Mouse (Mus musculus): ENCODE measurements around the gene Dynlrb1. TPM values are rescaled to one million over a fixed set of nuclear protein-coding genes. Genes with fewer than 3 reads are reported as not detected.
A peak's percentile ranks its signal among the peaks of the same experiment; 100 is the strongest.

Dynlrb1 gene
- polyA plus RNA-seq (2014; fragmentation: Nextera tagmentation; extraction: Ambion mirVana), result 410 and 426 TPM in 2 replicates

- Histone ChIP-seq H3K27ac (ENCODE audit: low read depth) (peak within 1 kb of the TSS; percentile 90), H3K4me2 (ENCODE audit: low read length) (peak within 1 kb of the TSS; percentile 87), H3K27me3 (replicated peaks; ENCODE audit: control insufficient read depth, insufficient read depth, low read length) (no peaks in the 10 kb centered on the region), H3K9me3 (ENCODE audit: control insufficient read depth, low read length) (no peaks in the 10 kb centered on the region), H3K36me3 (ENCODE audit: control insufficient read depth, insufficient read depth, low read length) (0 out of 2 replicates have a peak, but pooled peaks cover 5% of the 10 kb centered on the region), H3K9ac (ENCODE audit: low read length) (peak within 1 kb of the TSS; percentile 91), H3K4me1 (replicated peaks; ENCODE audit: control insufficient read depth, insufficient read depth, low read length) (peaks cover 17% of the 10 kb centered on the region), H3K4me3 (ENCODE audit: low read depth, low read length) (peak within 1 kb of the TSS; percentile 94)
- DNase-seq (ENCODE audit: low spot score) (peak; percentile 100), ATAC-seq (replicated peaks; ENCODE audit: low FRiP score, low TSS enrichment, low read depth) (peak; percentile 99)
- under 1% methylated on average over 50 of the region's 50 CpGs for WGBS
Observed at GRCm38 (mm10) chr2:155236362-155236992, at the start of gene Dynlrb1. Dynlrb1 (plus strand) TSS chr2:155236533.

- H3K9me3 ChIP-seq (ENCODE audit: control insufficient read depth, low read length), result no peaks in the 10 kb centered on the region
- H3K4me2 ChIP-seq (ENCODE audit: low read length), result no peak overlapping the region
- DNase-seq (ENCODE audit: low spot score), result no peak
- no peak overlapping the region for H3K4me3 ChIP-seq (ENCODE audit: low read depth, low read length)
- H3K9ac ChIP-seq (ENCODE audit: low read length), result no peak overlapping the region
- no peaks in the 10 kb centered on the region for H3K4me1 ChIP-seq (replicated peaks; ENCODE audit: control insufficient read depth, insufficient read depth, low read length)
- no peaks in the 10 kb centered on the region for H3K27me3 ChIP-seq (replicated peaks; ENCODE audit: control insufficient read depth, insufficient read depth, low read length)
- ATAC-seq (replicated peaks; ENCODE audit: low FRiP score, low TSS enrichment, low read depth), result no peak
- H3K36me3 ChIP-seq (ENCODE audit: control insufficient read depth, insufficient read depth, low read length), result peaks cover 88% of the 10 kb centered on the region
- WGBS, result 77% methylated on average over 2 of the region's 2 CpGs
- no peak overlapping the region for H3K27ac ChIP-seq (ENCODE audit: low read depth)
Observed at GRCm38 (mm10) chr2:155207419-155207818, 28.9 kb upstream of the Dynlrb1 start.

- H3K36me3 ChIP-seq (ENCODE audit: control insufficient read depth, insufficient read depth, low read length), result peaks cover 86% of the 10 kb centered on the region
- H3K27me3 ChIP-seq (replicated peaks; ENCODE audit: control insufficient read depth, insufficient read depth, low read length), result no peaks in the 10 kb centered on the region
- ATAC-seq (replicated peaks; ENCODE audit: low FRiP score, low TSS enrichment, low read depth), result no peak
- H3K27ac ChIP-seq (ENCODE audit: low read depth), result no peak overlapping the region
- no peaks in the 10 kb centered on the region for H3K9me3 ChIP-seq (ENCODE audit: control insufficient read depth, low read length)
- no peak overlapping the region for H3K4me2 ChIP-seq (ENCODE audit: low read length)
- no peaks in the 10 kb centered on the region for H3K4me1 ChIP-seq (replicated peaks; ENCODE audit: control insufficient read depth, insufficient read depth, low read length)
- WGBS, result 94% methylated on average over 2 of the region's 2 CpGs
- H3K9ac ChIP-seq (ENCODE audit: low read length), result no peak overlapping the region
- no peak overlapping the region for H3K4me3 ChIP-seq (ENCODE audit: low read depth, low read length)
- no peak for DNase-seq (ENCODE audit: low spot score)
Observed at GRCm38 (mm10) chr2:155223145-155223544, 13.2 kb upstream of the Dynlrb1 start.

DNA sequence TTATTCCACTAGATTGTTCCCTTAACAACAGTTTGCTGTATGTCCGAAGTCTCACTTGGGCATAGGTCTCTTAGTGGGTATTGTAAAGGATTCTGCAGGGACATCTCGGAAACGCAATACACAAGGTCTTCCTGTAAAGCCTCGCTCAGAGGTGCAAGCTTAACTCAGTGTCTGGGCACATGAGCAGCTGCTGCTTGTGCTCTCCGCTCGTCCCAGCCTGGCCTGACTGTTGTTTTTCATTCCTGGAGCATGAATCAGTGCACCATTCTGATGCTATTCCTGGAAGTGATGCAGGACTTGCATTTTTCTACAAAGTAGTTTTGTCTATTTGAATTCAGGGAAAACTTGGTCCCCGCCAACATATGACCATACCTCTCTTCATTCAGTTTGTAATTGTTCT lies 11.6 kb upstream of the Dynlrb1 start:
- ATAC-seq (replicated peaks; ENCODE audit: low FRiP score, low TSS enrichment, low read depth) (no peak), DNase-seq (ENCODE audit: low spot score) (no peak)
- no peaks in the 10 kb centered on the region for H3K27me3 ChIP-seq (replicated peaks; ENCODE audit: control insufficient read depth, insufficient read depth, low read length)
- H3K4me2 ChIP-seq (ENCODE audit: low read length), result no peak overlapping the region
- H3K4me3 ChIP-seq (ENCODE audit: low read depth, low read length), result no peak overlapping the region
- no peak overlapping the region for H3K9ac ChIP-seq (ENCODE audit: low read length)
- peaks cover 80% of the 10 kb centered on the region for H3K36me3 ChIP-seq (ENCODE audit: control insufficient read depth, insufficient read depth, low read length)
- H3K9me3 ChIP-seq (ENCODE audit: control insufficient read depth, low read length), result no peaks in the 10 kb centered on the region
- no peaks in the 10 kb centered on the region for H3K4me1 ChIP-seq (replicated peaks; ENCODE audit: control insufficient read depth, insufficient read depth, low read length)
- no peak overlapping the region for H3K27ac ChIP-seq (ENCODE audit: low read depth)
- 90% methylated on average over 7 of the region's 7 CpGs for WGBS

DNA sequence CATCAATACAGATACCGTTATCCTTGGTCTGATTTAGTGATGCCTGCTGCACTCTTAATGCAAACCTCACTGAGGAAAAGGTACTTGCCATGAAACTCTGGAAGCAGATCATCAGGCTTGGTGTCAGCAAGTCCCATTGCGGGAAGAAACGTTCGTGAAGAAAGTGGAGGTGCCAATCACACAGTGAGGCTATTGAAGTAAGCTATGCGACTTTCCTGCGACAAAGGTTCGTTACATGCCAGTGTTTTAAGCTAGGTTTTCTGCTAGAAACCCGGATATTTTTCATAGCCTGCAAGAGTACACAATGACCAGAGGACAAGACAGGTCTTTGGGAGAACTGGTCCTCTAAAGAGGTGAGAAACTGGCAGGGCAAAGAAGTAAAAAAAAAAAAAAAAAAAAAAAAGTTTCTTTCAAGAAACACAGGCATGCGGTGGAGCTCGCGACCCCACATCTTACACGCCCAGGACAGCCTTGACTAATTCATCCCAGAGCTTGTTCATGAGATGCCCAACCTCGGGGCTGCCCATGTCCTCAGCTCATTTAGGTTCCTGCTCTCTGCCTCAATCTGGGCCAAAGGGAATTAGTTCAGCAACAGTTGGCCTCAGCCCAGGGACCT lies 479 bp upstream of the Dynlrb1 start:
- Histone ChIP-seq H3K9ac (ENCODE audit: low read length) (peak overlapping the region; percentile 91), H3K27ac (ENCODE audit: low read depth) (peak overlapping the region; percentile 90), H3K4me1 (replicated peaks; ENCODE audit: control insufficient read depth, insufficient read depth, low read length) (peaks cover 17% of the 10 kb centered on the region), H3K36me3 (ENCODE audit: control insufficient read depth, insufficient read depth, low read length) (no peaks in the 10 kb centered on the region), H3K4me2 (ENCODE audit: low read length) (peak overlapping the region; percentile 87), H3K9me3 (ENCODE audit: control insufficient read depth, low read length) (no peaks in the 10 kb centered on the region), H3K27me3 (replicated peaks; ENCODE audit: control insufficient read depth, insufficient read depth, low read length) (no peaks in the 10 kb centered on the region), H3K4me3 (ENCODE audit: low read depth, low read length) (peak overlapping the region; percentile 94)
- ATAC-seq (replicated peaks; ENCODE audit: low FRiP score, low TSS enrichment, low read depth) (peak; percentile 81), DNase-seq (ENCODE audit: low spot score) (peak; percentile 58)
- 6% methylated on average over 13 of the region's 13 CpGs for WGBS

GRCm38 (mm10) chr2:155237276-155237675 lies 943 bp downstream of the Dynlrb1 start:
- Histone ChIP-seq H3K27me3 (replicated peaks; ENCODE audit: control insufficient read depth, insufficient read depth, low read length) (no peaks in the 10 kb centered on the region), H3K27ac (ENCODE audit: low read depth) (peak overlapping the region; percentile 90; the same call in 1 of the 2 replicates), H3K4me3 (ENCODE audit: low read depth, low read length) (peak overlapping the region; percentile 94), H3K9ac (ENCODE audit: low read length) (peak overlapping the region; percentile 91), H3K4me1 (replicated peaks; ENCODE audit: control insufficient read depth, insufficient read depth, low read length) (peaks cover 17% of the 10 kb centered on the region), H3K9me3 (ENCODE audit: control insufficient read depth, low read length) (no peaks in the 10 kb centered on the region), H3K36me3 (ENCODE audit: control insufficient read depth, insufficient read depth, low read length) (0 out of 2 replicates have a peak, but pooled peaks cover 5% of the 10 kb centered on the region), H3K4me2 (ENCODE audit: low read length) (peak overlapping the region; percentile 87)
- DNase-seq (ENCODE audit: low spot score) (no peak), ATAC-seq (replicated peaks; ENCODE audit: low FRiP score, low TSS enrichment, low read depth) (no peak)
- 9% methylated on average over 4 of the region's 4 CpGs for WGBS

GRCm38 (mm10) chr2:155240915-155241314 lies 4.6 kb downstream of the Dynlrb1 start:
- Histone ChIP-seq H3K4me1 (replicated peaks; ENCODE audit: control insufficient read depth, insufficient read depth, low read length) (peaks cover 17% of the 10 kb centered on the region), H3K4me3 (ENCODE audit: low read depth, low read length) (no peak overlapping the region), H3K27ac (ENCODE audit: low read depth) (no peak overlapping the region), H3K27me3 (replicated peaks; ENCODE audit: control insufficient read depth, insufficient read depth, low read length) (no peaks in the 10 kb centered on the region), H3K4me2 (ENCODE audit: low read length) (no peak overlapping the region), H3K9ac (ENCODE audit: low read length) (no peak overlapping the region), H3K9me3 (ENCODE audit: control insufficient read depth, low read length) (no peaks in the 10 kb centered on the region), H3K36me3 (ENCODE audit: control insufficient read depth, insufficient read depth, low read length) (peaks cover 40% of the 10 kb centered on the region)
- no peak for DNase-seq (ENCODE audit: low spot score)
- WGBS, result 74% methylated on average over 4 of the region's 4 CpGs
- ATAC-seq (replicated peaks; ENCODE audit: low FRiP score, low TSS enrichment, low read depth), result no peak

DNA sequence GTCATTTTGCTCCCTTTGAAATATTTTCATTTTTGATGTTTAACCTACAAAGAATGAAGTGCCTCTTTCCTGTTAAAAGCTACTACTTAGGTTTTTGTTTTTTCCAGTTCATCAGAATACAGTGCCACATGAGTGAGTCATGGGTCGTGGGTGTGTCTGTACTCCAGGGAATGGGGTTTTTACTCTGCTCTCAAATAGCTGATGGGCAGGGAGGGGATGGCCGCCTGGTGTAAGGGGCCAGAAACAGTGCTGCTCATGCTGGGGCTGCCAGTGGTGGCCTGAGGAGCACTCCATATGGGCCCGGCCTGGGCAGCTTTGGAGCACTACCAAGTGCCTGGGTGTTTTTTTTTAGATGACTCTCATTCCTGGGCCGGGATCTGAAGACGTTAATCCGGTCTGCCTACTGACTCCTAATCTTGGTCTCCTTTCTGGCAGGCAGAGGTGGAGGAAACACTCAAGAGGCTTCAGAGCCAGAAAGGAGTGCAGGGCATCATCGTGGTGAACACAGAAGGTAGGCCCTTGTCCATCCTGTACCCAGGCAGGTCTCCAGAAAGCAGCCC lies 6.0 kb downstream of the Dynlrb1 start:
- Histone ChIP-seq H3K9ac (ENCODE audit: low read length) (no peak overlapping the region), H3K4me2 (ENCODE audit: low read length) (no peak overlapping the region), H3K4me1 (replicated peaks; ENCODE audit: control insufficient read depth, insufficient read depth, low read length) (peaks cover 14% of the 10 kb centered on the region), H3K27me3 (replicated peaks; ENCODE audit: control insufficient read depth, insufficient read depth, low read length) (no peaks in the 10 kb centered on the region), H3K9me3 (ENCODE audit: control insufficient read depth, low read length) (no peaks in the 10 kb centered on the region), H3K27ac (ENCODE audit: low read depth) (no peak overlapping the region), H3K36me3 (ENCODE audit: control insufficient read depth, insufficient read depth, low read length) (peaks cover 51% of the 10 kb centered on the region), H3K4me3 (ENCODE audit: low read depth, low read length) (no peak overlapping the region)
- whole genome bisulfite sequencing, result 85% methylated on average over 7 of the region's 7 CpGs
- DNase-seq (ENCODE audit: low spot score) (no peak), ATAC-seq (replicated peaks; ENCODE audit: low FRiP score, low TSS enrichment, low read depth) (no peak)

Data from intestine, embryonic 14.5 days (tissue).